Mouse (Mus musculus): ENCODE measurements around the gene Carns1. TPM values are rescaled to one million over a fixed set of nuclear protein-coding genes. Genes with fewer than 3 reads are reported as not detected.

Gene Carns1
- polyA plus RNA-seq, 1 experiment: 14.4 TPM

DNA sequence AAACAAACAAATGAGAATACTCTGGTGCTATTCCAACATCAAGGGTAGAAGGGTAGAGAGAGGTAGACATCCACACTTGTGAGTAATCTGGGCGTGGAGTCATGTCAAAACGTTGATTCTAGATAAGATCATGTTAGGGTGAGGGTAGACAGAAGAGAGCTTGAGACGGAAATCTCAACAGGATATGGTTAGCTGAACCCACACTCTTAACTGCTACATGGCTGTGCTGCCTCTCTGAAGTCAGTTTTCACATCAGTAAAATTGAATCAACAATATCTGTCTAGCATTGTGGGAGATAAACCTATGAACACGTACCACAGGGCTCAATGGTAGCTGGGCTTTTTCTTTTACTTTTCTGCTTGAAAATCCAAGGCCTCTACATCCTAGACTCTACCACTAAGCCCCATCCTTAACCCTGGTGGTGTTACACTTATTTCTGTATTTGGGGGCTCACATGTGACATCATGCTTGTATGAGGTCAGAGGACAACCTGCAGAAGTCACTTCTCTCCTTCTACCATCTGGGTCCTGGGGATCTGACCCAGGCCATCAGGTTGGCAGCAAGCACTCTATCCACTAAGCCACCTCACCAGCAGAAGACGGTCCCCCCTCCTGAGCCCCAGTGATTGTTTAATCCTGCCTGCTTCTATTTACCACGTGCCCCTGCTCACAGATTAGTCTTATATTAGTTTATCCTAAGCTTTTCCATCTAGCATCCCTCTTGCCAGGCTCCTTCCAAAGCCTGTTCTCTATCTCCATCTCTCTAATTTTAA, 55.4 kb downstream of the Carns1 start:
- H3K4me3 ChIP-seq (replicated peaks; ENCODE audit: extremely low read depth, low read depth, low read length): no peak overlapping the region
- DNase-seq: no peak
- TF ChIP-seq POLR2A (IDR thresholded peaks at IDR 0.05; ENCODE audit: borderline replicate concordance, extremely low read depth, low read depth, low read length) (no peak), CTCF (IDR thresholded peaks at IDR 0.05; ENCODE audit: insufficient read depth, low read length) (no peak)
- peaks cover 5% of the 10 kb centered on the region; the same call in 1 of the 2 replicates for H3K4me1 ChIP-seq (ENCODE audit: control insufficient read depth, insufficient read depth, low read length)
- 59% methylated on average over 6 of the region's 6 CpGs for WGBS

DNA sequence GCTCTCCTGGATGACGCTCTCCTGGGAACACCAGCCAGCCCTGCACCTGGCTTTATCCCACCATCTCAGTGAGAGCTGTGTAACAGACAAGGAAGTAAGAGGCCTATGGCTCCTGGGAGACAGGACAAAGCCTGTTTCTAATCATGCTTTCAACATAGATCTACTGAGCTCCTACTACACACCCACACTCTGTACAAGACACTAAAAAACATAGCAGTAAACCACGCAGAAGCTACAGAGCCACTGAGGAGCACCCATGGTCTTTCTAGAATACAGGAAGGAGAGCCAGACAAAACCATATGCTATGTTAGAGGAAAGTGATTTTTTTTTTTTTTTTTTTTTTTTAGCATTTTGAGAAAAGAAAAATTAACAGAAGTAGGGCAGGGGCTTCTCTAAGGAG, 56.9 kb downstream of the Carns1 start:
- no peak for TF ChIP-seq POLR2A (IDR thresholded peaks at IDR 0.05; ENCODE audit: borderline replicate concordance, extremely low read depth, low read depth, low read length)
- WGBS: 95% methylated on average over 2 of the region's 2 CpGs
- no peak for DNase-seq
- H3K4me3 ChIP-seq (replicated peaks; ENCODE audit: extremely low read depth, low read depth, low read length): no peak overlapping the region
- H3K4me1 ChIP-seq (ENCODE audit: control insufficient read depth, insufficient read depth, low read length): peaks cover 7% of the 10 kb centered on the region

DNA sequence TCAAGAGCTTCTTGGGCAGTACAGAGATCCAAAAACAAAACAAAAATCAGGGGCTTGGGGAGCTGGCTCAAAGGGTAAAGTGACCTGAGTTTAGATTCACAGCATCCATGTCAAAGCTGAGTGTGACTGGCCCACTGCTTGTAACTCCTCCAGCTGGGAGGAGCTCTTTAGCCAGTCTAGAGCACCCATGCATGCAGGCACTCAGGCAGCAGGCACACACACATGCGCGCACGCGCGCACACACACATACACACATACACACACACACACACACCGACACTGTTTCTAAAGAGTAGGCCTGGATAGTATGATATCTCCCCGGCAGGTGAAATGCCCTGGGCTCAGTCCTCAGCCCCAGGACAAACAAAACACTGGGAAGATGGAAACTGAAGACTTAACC, 58.3 kb downstream of the Carns1 start:
- no peak for DNase-seq
- H3K4me1 ChIP-seq (ENCODE audit: control insufficient read depth, insufficient read depth, low read length): peaks cover 15% of the 10 kb centered on the region
- 87% methylated on average over 7 of the region's 7 CpGs for WGBS
- H3K4me3 ChIP-seq (replicated peaks; ENCODE audit: extremely low read depth, low read depth, low read length): no peak overlapping the region
- TF ChIP-seq POLR2A (IDR thresholded peaks at IDR 0.05; ENCODE audit: borderline replicate concordance, extremely low read depth, low read depth, low read length) (no peak), CTCF (IDR thresholded peaks at IDR 0.05; ENCODE audit: insufficient read depth, low read length) (no peak)

DNA sequence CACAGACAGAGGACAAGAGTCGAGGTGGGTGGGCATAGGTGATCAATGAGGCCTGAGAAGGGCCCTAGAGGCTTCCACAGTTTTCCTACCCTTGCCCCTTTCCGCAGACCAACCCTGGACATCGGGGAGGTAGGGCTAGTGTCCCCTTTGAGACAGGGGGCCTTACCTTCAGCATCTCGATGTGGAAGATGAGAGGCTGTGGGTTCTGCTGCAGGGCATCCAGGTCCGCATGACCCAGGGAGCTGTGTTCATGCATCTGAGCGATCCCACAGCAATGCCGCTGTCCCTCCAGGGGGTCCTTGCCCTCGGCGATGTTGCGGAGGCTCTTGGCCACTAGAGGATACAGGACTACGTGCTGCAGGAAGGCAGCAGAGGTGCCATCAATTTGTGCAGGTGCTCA, 59.5 kb downstream of the Carns1 start:
- no peak for TF ChIP-seq CTCF (IDR thresholded peaks at IDR 0.05; ENCODE audit: insufficient read depth, low read length)
- TF ChIP-seq POLR2A (IDR thresholded peaks at IDR 0.05; ENCODE audit: borderline replicate concordance, extremely low read depth, low read depth, low read length): no peak
- Histone ChIP-seq H3K4me1 (ENCODE audit: control insufficient read depth, insufficient read depth, low read length) (peaks cover 15% of the 10 kb centered on the region), H3K4me3 (replicated peaks; ENCODE audit: extremely low read depth, low read depth, low read length) (no peak overlapping the region)
- WGBS: 86% methylated on average over 11 of the region's 11 CpGs
- no peak for DNase-seq

DNA sequence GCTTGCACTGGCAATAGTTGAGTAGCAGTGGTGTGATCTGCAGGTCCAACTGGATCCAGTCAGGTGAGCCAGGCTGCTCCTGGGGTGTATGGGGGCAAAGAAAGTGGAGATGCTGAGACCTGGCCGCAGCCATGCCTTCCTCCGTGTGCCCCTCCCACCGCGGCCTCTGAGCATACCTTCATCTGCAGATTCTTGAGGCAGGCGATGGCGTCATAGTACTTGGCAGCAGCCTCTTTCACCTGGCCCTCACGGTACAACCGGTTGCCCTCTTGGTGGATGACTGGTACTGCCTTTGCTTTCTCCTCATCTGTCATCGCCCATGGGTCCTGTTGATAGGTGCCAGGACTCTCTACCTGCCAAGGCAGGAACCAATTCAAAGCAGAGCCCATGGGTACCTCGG, 60.1 kb downstream of the Carns1 start:
- DNase-seq: no peak
- WGBS: 91% methylated on average over 10 of the region's 10 CpGs
- TF ChIP-seq POLR2A (IDR thresholded peaks at IDR 0.05; ENCODE audit: borderline replicate concordance, extremely low read depth, low read depth, low read length) (no peak), CTCF (IDR thresholded peaks at IDR 0.05; ENCODE audit: insufficient read depth, low read length) (no peak)
- Histone ChIP-seq H3K4me3 (replicated peaks; ENCODE audit: extremely low read depth, low read depth, low read length) (no peak overlapping the region), H3K4me1 (ENCODE audit: control insufficient read depth, insufficient read depth, low read length) (peaks cover 10% of the 10 kb centered on the region)

DNA sequence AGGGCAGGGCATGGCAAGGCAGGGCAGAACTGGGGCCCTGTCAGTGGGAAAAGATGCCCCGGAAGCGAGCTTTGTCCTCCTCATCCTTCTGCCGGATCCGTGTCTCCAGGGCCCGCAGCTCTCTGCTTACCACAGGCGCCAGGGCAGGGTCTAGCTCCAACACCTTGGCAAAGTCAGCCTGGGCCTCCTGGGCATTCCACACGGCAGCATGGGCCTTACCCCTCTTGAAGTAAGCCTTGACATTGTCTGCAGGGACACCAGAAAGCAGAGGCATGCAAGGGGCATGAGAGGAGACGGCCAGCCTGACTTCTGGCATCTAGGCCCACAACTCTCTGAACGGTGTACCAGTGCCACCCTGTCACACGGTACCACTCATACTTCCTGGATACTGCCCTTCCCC, 60.7 kb downstream of the Carns1 start:
- TF ChIP-seq CTCF (IDR thresholded peaks at IDR 0.05; ENCODE audit: insufficient read depth, low read length) (no peak), POLR2A (IDR thresholded peaks at IDR 0.05; ENCODE audit: borderline replicate concordance, extremely low read depth, low read depth, low read length) (no peak)
- H3K4me3 ChIP-seq (replicated peaks; ENCODE audit: extremely low read depth, low read depth, low read length): no peak overlapping the region
- 81% methylated on average over 10 of the region's 10 CpGs for WGBS

More for the DNA sequence above, 60.7 kb downstream of the Carns1 start:
- no peak for DNase-seq
- H3K4me1 ChIP-seq (ENCODE audit: control insufficient read depth, insufficient read depth, low read length): peaks cover 10% of the 10 kb centered on the region

Other genes starting within 250 kb of the Carns1 start
- 71.9 and 85.0 TPM in 2 replicates for gene Aldh3b1, start 245.7 kb downstream of the Carns1 start, polyA plus RNA-seq (2012; rRNA removed)
- 169 and 180 TPM in 2 replicates for gene Unc93b1, start 240.3 kb downstream of the Carns1 start, polyA plus RNA-seq (2012; rRNA removed)
- 0.08 and 0.21 TPM in 2 replicates for gene Aldh3b3, start 216.8 kb downstream of the Carns1 start, polyA plus RNA-seq (2012; rRNA removed)
- 2.0 and 21.7 TPM in 2 replicates for gene Aldh3b2, start 203.2 kb downstream of the Carns1 start, polyA plus RNA-seq (2012; rRNA removed)
- gene Acy3, start 188.9 kb downstream of the Carns1 start, polyA plus RNA-seq (2012; rRNA removed): 27.7 and 29.8 TPM in 2 replicates
- 0.06 TPM in 1 of 2 replicates, not detected in the other for gene Tbx10, start 182.7 kb downstream of the Carns1 start, polyA plus RNA-seq (2012; rRNA removed)
- gene Nudt8, start 174.9 kb downstream of the Carns1 start, polyA plus RNA-seq (2012; rRNA removed): 7.6 and 13.3 TPM in 2 replicates
- 1.7 and 1.8 TPM in 2 replicates for gene Gm49405, start 174.9 kb downstream of the Carns1 start, polyA plus RNA-seq (2012; rRNA removed)
- 12.6 and 18.0 TPM in 2 replicates for gene Doc2g, start 172.2 kb downstream of the Carns1 start, polyA plus RNA-seq (2012; rRNA removed)
- gene Ndufv1, start 162.7 kb downstream of the Carns1 start, polyA plus RNA-seq (2012; rRNA removed): 99.4 and 127 TPM in 2 replicates
- gene Gstp1, start 137.5 kb downstream of the Carns1 start, polyA plus RNA-seq (2012; rRNA removed): 480 and 656 TPM in 2 replicates
- gene Gstp2, start 129.5 kb downstream of the Carns1 start, polyA plus RNA-seq (2012; rRNA removed): 47.4 and 87.8 TPM in 2 replicates
- gene Gstp3, start 115.9 kb downstream of the Carns1 start, polyA plus RNA-seq (2012; rRNA removed): 14.4 and 15.9 TPM in 2 replicates
- gene Cabp2, start 93.9 kb downstream of the Carns1 start, polyA plus RNA-seq (2012; rRNA removed): 0.86 and 0.91 TPM in 2 replicates
- gene Cdk2ap2, start 78.3 kb downstream of the Carns1 start, polyA plus RNA-seq (2012; rRNA removed): 200 and 245 TPM in 2 replicates
- 152 and 163 TPM in 2 replicates for gene Pitpnm1, start 75.5 kb downstream of the Carns1 start, polyA plus RNA-seq (2012; rRNA removed)
- 108 and 123 TPM in 2 replicates for gene Aip, start 49.6 kb downstream of the Carns1 start, polyA plus RNA-seq (2012; rRNA removed)
- gene Gpr152, start 35.7 kb downstream of the Carns1 start, polyA plus RNA-seq (2012; rRNA removed): 0.05 and 0.08 TPM in 2 replicates
- 0.08 TPM in 1 of 2 replicates, not detected in the other for gene Cabp4, start 31.4 kb downstream of the Carns1 start, polyA plus RNA-seq (2012; rRNA removed)
- 260 and 262 TPM in 2 replicates for gene Coro1b, start 26.9 kb downstream of the Carns1 start, polyA plus RNA-seq (2012; rRNA removed)
- 55.0 and 75.4 TPM in 2 replicates for gene Ptprcap, start 21.9 kb downstream of the Carns1 start, polyA plus RNA-seq (2012; rRNA removed)
- gene Rps6kb2, start 12.1 kb downstream of the Carns1 start, polyA plus RNA-seq (2012; rRNA removed): 35.2 and 51.2 TPM in 2 replicates
- gene Tbc1d10c, start 15.8 kb upstream of the Carns1 start, polyA plus RNA-seq (2012; rRNA removed): 23.6 and 24.2 TPM in 2 replicates
- 373 and 384 TPM in 2 replicates for gene Ppp1ca, start 16.6 kb upstream of the Carns1 start, polyA plus RNA-seq (2012; rRNA removed)
- gene Rad9a, start 26.2 kb upstream of the Carns1 start, polyA plus RNA-seq (2012; rRNA removed): 32.3 and 36.9 TPM in 2 replicates
- 34.0 and 42.0 TPM in 2 replicates for gene Clcf1, start 38.8 kb upstream of the Carns1 start, polyA plus RNA-seq (2012; rRNA removed)
- gene AC109138.7, start 38.9 kb upstream of the Carns1 start, polyA plus RNA-seq (2012; rRNA removed): not detected in 2 replicates
- 110 and 112 TPM in 2 replicates for gene Pold4, start 56.4 kb upstream of the Carns1 start, polyA plus RNA-seq (2012; rRNA removed)
- gene Ssh3, start 93.7 kb upstream of the Carns1 start, polyA plus RNA-seq (2012; rRNA removed): 82.3 and 98.0 TPM in 2 replicates
- 7.3 and 8.4 TPM in 2 replicates for gene Ankrd13d, start 107.7 kb upstream of the Carns1 start, polyA plus RNA-seq (2012; rRNA removed)
- gene Grk2, start 130.7 kb upstream of the Carns1 start, polyA plus RNA-seq (2012; rRNA removed): 110 and 120 TPM in 2 replicates
- 71.0 and 80.8 TPM in 2 replicates for gene Kdm2a, start 222.8 kb upstream of the Carns1 start, polyA plus RNA-seq (2012; rRNA removed)